Comparison of ENCODE assay signal across 21 mouse cellular contexts in the genomic region with DNA sequence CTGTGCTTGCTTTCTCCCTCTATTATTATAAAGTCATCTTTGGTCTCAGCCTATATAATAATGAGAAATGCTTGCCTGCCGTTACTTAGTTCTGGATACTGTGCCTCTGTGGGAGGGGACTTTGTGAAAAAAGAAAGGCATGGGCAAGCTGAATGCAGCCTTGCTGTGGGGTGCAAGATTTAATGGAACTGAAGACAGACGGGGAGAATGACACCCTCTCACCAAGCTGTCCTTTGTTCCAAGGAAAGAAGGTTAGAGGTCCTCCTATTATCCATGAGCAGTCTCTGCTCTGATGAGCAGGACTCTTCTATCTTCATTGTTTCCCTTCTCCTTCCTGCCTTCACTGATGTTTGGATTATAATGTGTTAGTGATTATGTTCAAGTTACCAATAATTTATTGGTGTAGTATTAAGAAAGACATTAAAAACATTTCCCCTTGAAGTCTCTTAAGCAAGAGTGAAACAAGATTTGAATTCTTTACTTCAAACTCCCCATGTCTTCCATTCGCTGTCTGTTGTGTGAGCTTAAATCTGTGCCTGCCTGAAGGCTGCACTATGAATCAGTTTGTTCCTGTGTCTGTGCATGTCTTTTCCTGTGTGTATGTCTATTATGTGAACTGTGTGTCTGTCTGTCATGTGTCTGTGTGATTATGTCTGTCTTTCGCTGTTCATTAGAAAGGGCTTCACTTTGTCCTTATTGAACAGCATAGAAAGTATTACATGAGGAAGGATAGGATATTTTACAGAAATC.
DNase-seq lines count a peak whose midpoint lies in the region; ATAC-seq and TF ChIP-seq lines count a peak whose summit lies in the region.
"Had no signal": no experiment of that assay in that cellular context is flagged by ENCODE, and none has a peak within 500 bp of the region (broad histone marks: within the 10 kb centered on the region; RNA-seq: fewer than 3 reads in every experiment).

No protein-coding gene starts in this region.

- H3K9me3 ChIP-seq in forebrain, embryonic 12.5 days: no peaks in the 10 kb centered on the region
- H3K9me3 ChIP-seq in forebrain, postnatal 0 days (ENCODE audit: low read length): no peaks in the 10 kb centered on the region
- H3K9me3 ChIP-seq in hindbrain, embryonic 12.5 days (replicated peaks): no peaks in the 10 kb centered on the region
- no peaks in the 10 kb centered on the region for H3K9me3 ChIP-seq in hindbrain, postnatal 0 days (ENCODE audit: low read length)
- no peaks in the 10 kb centered on the region for H3K9me3 ChIP-seq in midbrain, embryonic 15.5 days
- H3K9me3 ChIP-seq: embryonic facial prominence, embryonic 15.5 days; neural tube, embryonic 13.5 days had no signal

- TF ChIP-seq CTCF in forebrain, postnatal 0 days (IDR thresholded peaks at IDR 0.05; ENCODE audit: low read depth): no peak
- TF ChIP-seq CTCF in hindbrain, postnatal 0 days (IDR thresholded peaks at IDR 0.05; ENCODE audit: low read depth): no peak

- no peak overlapping the region for H3K27ac ChIP-seq in forebrain, embryonic 12.5 days
- H3K27ac ChIP-seq in forebrain, postnatal 0 days (ENCODE audit: low read depth, low read length): no peak overlapping the region
- no peak overlapping the region for H3K27ac ChIP-seq in hindbrain, embryonic 12.5 days
- H3K27ac ChIP-seq in hindbrain, postnatal 0 days: no peak overlapping the region
- no peak overlapping the region for H3K27ac ChIP-seq in midbrain, embryonic 15.5 days
- H3K27ac ChIP-seq: embryonic facial prominence, embryonic 15.5 days; heart, adult 2 months; left cerebral cortex, adult 2 months; liver, embryonic 14.5 days; neural tube, embryonic 13.5 days had no signal

- H3K9ac ChIP-seq in forebrain, embryonic 12.5 days: no peak overlapping the region
- H3K9ac ChIP-seq in forebrain, postnatal 0 days: no peak overlapping the region
- no peak overlapping the region for H3K9ac ChIP-seq in hindbrain, embryonic 12.5 days
- H3K9ac ChIP-seq in hindbrain, postnatal 0 days (replicated peaks; ENCODE audit: low read length): no peak overlapping the region
- no peak overlapping the region for H3K9ac ChIP-seq in midbrain, embryonic 15.5 days
- H3K9ac ChIP-seq: embryonic facial prominence, embryonic 15.5 days; liver, embryonic 14.5 days; lung, embryonic 14.5 days; neural tube, embryonic 13.5 days had no signal

- 30% methylated on average over 4 of the region's 4 CpGs for WGBS in forebrain, embryonic 12.5 days
- 38% methylated on average over 4 of the region's 4 CpGs for WGBS in forebrain, postnatal 0 days
- WGBS in hindbrain, embryonic 12.5 days: 36% methylated on average over 4 of the region's 4 CpGs
- 23% methylated on average over 4 of the region's 4 CpGs for WGBS in hindbrain, postnatal 0 days
- 18% methylated on average over 4 of the region's 4 CpGs for whole genome bisulfite sequencing in midbrain, embryonic 15.5 days

- ATAC-seq in forebrain, embryonic 12.5 days (ENCODE audit: low FRiP score): 0 out of 2 replicates have a peak, but pooled peaks have one; percentile 33
- no peak for ATAC-seq in forebrain, postnatal 0 days
- ATAC-seq in hindbrain, embryonic 12.5 days (ENCODE audit: low FRiP score): peak; percentile 52; the same call in 1 of the 2 replicates
- no peak for ATAC-seq in hindbrain, postnatal 0 days
- 0 out of 2 replicates have a peak, but pooled peaks have one; percentile 11 for ATAC-seq in midbrain, embryonic 15.5 days (replicated peaks)
- ATAC-seq: intestine, postnatal 0 days had no signal

- H3K4me1 ChIP-seq in forebrain, embryonic 12.5 days: 0 out of 2 replicates have a peak, but pooled peaks cover 5% of the 10 kb centered on the region
- H3K4me1 ChIP-seq in forebrain, postnatal 0 days (ENCODE audit: insufficient read depth): no peaks in the 10 kb centered on the region
- H3K4me1 ChIP-seq in hindbrain, embryonic 12.5 days: no peaks in the 10 kb centered on the region; the same call in 1 of the 2 replicates
- H3K4me1 ChIP-seq in hindbrain, postnatal 0 days (ENCODE audit: insufficient read depth, low read length): no peaks in the 10 kb centered on the region
- H3K4me1 ChIP-seq in midbrain, embryonic 15.5 days: no peaks in the 10 kb centered on the region
- H3K4me1 ChIP-seq: embryonic facial prominence, embryonic 15.5 days; neural tube, embryonic 13.5 days had no signal

- DNase-seq in forebrain, postnatal 0 days: no peak
- DNase-seq in hindbrain, postnatal 0 days (ENCODE audit: low spot score): no peak
- DNase-seq in embryo, embryonic 9.5 days (ENCODE audit: extremely low spot score): peak; percentile 5
- DNase-seq in cerebellum, adult 11 months: no peak
- no peak for DNase-seq in kidney, postnatal 25 days
- DNase-seq: adrenal gland, postnatal 25 days; cerebellum, adult 9-11 months; gastrocnemius, postnatal 25 days; heart, adult 2 months; layer of hippocampus, adult 9-11 months; lung, embryonic 14.5 days; thymus, adult 18-20 months; thymus, postnatal 36 days had no signal

- H3K36me3 ChIP-seq in forebrain, embryonic 12.5 days (replicated peaks): no peaks in the 10 kb centered on the region
- no peaks in the 10 kb centered on the region for H3K36me3 ChIP-seq in forebrain, postnatal 0 days (ENCODE audit: insufficient read depth)
- H3K36me3 ChIP-seq in hindbrain, embryonic 12.5 days: no peaks in the 10 kb centered on the region
- H3K36me3 ChIP-seq in hindbrain, postnatal 0 days (ENCODE audit: insufficient read depth, low read length): no peaks in the 10 kb centered on the region
- no peaks in the 10 kb centered on the region for H3K36me3 ChIP-seq in midbrain, embryonic 15.5 days (replicated peaks)
- H3K36me3 ChIP-seq: embryonic facial prominence, embryonic 15.5 days; neural tube, embryonic 13.5 days had no signal

- no peaks in the 10 kb centered on the region for H3K27me3 ChIP-seq in forebrain, embryonic 12.5 days
- H3K27me3 ChIP-seq in forebrain, postnatal 0 days (ENCODE audit: insufficient read depth, low read length): no peaks in the 10 kb centered on the region
- no peaks in the 10 kb centered on the region for H3K27me3 ChIP-seq in hindbrain, embryonic 12.5 days
- no peaks in the 10 kb centered on the region for H3K27me3 ChIP-seq in hindbrain, postnatal 0 days (ENCODE audit: insufficient read depth, low read length)
- no peaks in the 10 kb centered on the region for H3K27me3 ChIP-seq in midbrain, embryonic 15.5 days (replicated peaks)
- H3K27me3 ChIP-seq: embryonic facial prominence, embryonic 15.5 days; neural tube, embryonic 13.5 days had no signal

- H3K4me3 ChIP-seq in forebrain, embryonic 12.5 days (replicated peaks): no peak overlapping the region
- H3K4me3 ChIP-seq in forebrain, postnatal 0 days (ENCODE audit: low read depth, low read length): no peak overlapping the region
- H3K4me3 ChIP-seq in hindbrain, embryonic 12.5 days: no peak overlapping the region
- no peak overlapping the region for H3K4me3 ChIP-seq in hindbrain, postnatal 0 days (ENCODE audit: low read length)
- H3K4me3 ChIP-seq in midbrain, embryonic 15.5 days: no peak overlapping the region
- H3K4me3 ChIP-seq: embryonic facial prominence, embryonic 15.5 days; heart, adult 2 months; left cerebral cortex, adult 2 months; neural tube, embryonic 13.5 days had no signal

- H3K4me2 ChIP-seq in forebrain, embryonic 12.5 days: no peak overlapping the region
- H3K4me2 ChIP-seq in forebrain, postnatal 0 days (ENCODE audit: low read depth): no peak overlapping the region
- no peak overlapping the region for H3K4me2 ChIP-seq in hindbrain, embryonic 12.5 days (replicated peaks)
- H3K4me2 ChIP-seq in hindbrain, postnatal 0 days (ENCODE audit: low read depth, low read length): no peak overlapping the region
- H3K4me2 ChIP-seq in midbrain, embryonic 15.5 days: no peak overlapping the region
- H3K4me2 ChIP-seq: embryonic facial prominence, embryonic 15.5 days; lung, embryonic 14.5 days; neural tube, embryonic 13.5 days had no signal

Comparison
In these comparisons a context has a peak if more than half of its experiments do, and no peak if none do; other contexts are left out.
1. ATAC-seq: peak in forebrain, embryonic 12.5 days (single experiment), hindbrain, embryonic 12.5 days (single experiment) and midbrain, embryonic 15.5 days (single experiment); none in forebrain, postnatal 0 days (single experiment) and hindbrain, postnatal 0 days (single experiment).